Mouse (Mus musculus) CH12.LX (cell line): ENCODE results near the gene Gal3st3. TPM values are rescaled to one million over a fixed set of nuclear protein-coding genes. Genes with fewer than 3 reads are reported as not detected.

Experiments used
- DNase-seq: peaks from one replicate; pipeline ENCODE4 v3.0.0-alpha.2; 2013; ENCODE audit errors: extremely low read depth
- H3K27ac ChIP-seq: 2 replicates; pipeline ENCODE4 v1.5.1; 2012; ENCODE audit warnings: low read depth, mild to moderate bottlenecking, control low read depth, moderate library complexity; ENCODE audit not compliant: insufficient read depth
- H3K27me3 ChIP-seq: replicated peaks from 2 replicates; pipeline ENCODE3; 2012; ENCODE audit warnings: inconsistent platforms
- H3K36me3 ChIP-seq, 2 experiments: replicated peaks in 1 of 2; 2 replicates each; pipeline versions ENCODE3 to v1.6.1; 2012; ENCODE audit warnings: inconsistent platforms in 1 of 2, low read length in 1 of 2, mild to moderate bottlenecking in 1 of 2, mixed read lengths in 1 of 2, moderate library complexity in 1 of 2; ENCODE audit not compliant: control insufficient read depth in 1 of 2, insufficient read depth in 1 of 2
- H3K4me1 ChIP-seq, 2 experiments: 2 replicates each; pipeline ENCODE4 v1.6.1; 2012; ENCODE audit warnings: inconsistent platforms in 1 of 2, moderate library complexity in 1 of 2; ENCODE audit not compliant: insufficient read depth in 2 of 2, control insufficient read depth in 1 of 2
- H3K4me2 ChIP-seq: 2 replicates; pipeline ENCODE4 v1.6.1; 2012; ENCODE audit warnings: low read depth, mild to moderate bottlenecking, control low read depth; ENCODE audit not compliant: poor library complexity, insufficient read depth, severe bottlenecking
- H3K4me3 ChIP-seq, 3 experiments: fragments of 150-350 bp in 1 of 3; sonication (generic) in 1 of 3; replicated peaks in 1 of 3; 2 replicates each; pipeline versions ENCODE3 to v1.5.1; 2011 to 2012; ENCODE audit warnings: low read depth in 2 of 3, low read length in 2 of 3, mild to moderate bottlenecking in 2 of 3, moderate library complexity in 2 of 3, control low read depth in 1 of 3, improper control_type of control experiment in 1 of 3, inconsistent platforms in 1 of 3, mixed read lengths in 1 of 3; ENCODE audit not compliant: poor library complexity in 1 of 3
- H3K79me2 ChIP-seq: replicated peaks from 2 replicates; pipeline ENCODE4 v1.6.1; 2012; ENCODE audit warnings: mild to moderate bottlenecking, moderate library complexity; ENCODE audit not compliant: control insufficient read depth, poor library complexity, insufficient read depth, severe bottlenecking; ENCODE audit errors: extremely low read depth
- H3K9ac ChIP-seq: 2 replicates; pipeline ENCODE4 v1.6.1; 2012; ENCODE audit warnings: low read depth, mild to moderate bottlenecking, control low read depth, moderate library complexity; ENCODE audit not compliant: insufficient read depth
- H3K9me3 ChIP-seq: replicated peaks from 2 replicates; pipeline ENCODE3; 2012; ENCODE audit warnings: low read length, inconsistent platforms, mixed read lengths
- BHLHE40 ChIP-seq: IDR thresholded peaks from 2 replicates; pipeline ENCODE4 v1.6.1; 2011; ENCODE audit warnings: mild to moderate bottlenecking, low read depth, low read length, improper control_type of control experiment
- CHD1 ChIP-seq: IDR thresholded peaks from 2 replicates; pipeline ENCODE4 v1.6.1; 2012; ENCODE audit warnings: low read depth, low read length, improper control_type of control experiment, inconsistent platforms
- CTCF ChIP-seq, 2 experiments: IDR thresholded peaks in 1 of 2; conservative IDR thresholded peaks in 1 of 2; 2 replicates each; pipeline ENCODE4 v1.5.1; 2011 to 2012; ENCODE audit warnings: low read depth in 2 of 2, low read length in 2 of 2, improper control_type of control experiment in 1 of 2, inconsistent platforms in 1 of 2, mild to moderate bottlenecking in 1 of 2, moderate library complexity in 1 of 2
- ELF1 ChIP-seq: IDR thresholded peaks from 2 replicates; pipeline ENCODE4 v1.6.1; 2014; ENCODE audit warnings: low read depth, mild to moderate bottlenecking, inconsistent platforms, low read length, improper control_type of control experiment
- EP300 ChIP-seq: IDR thresholded peaks from 2 replicates; pipeline ENCODE4 v1.6.1; 2011; ENCODE audit warnings: low read length, improper control_type of control experiment
- ETS1 ChIP-seq: conservative IDR thresholded peaks from 2 replicates; pipeline ENCODE4 v1.6.1; 2012; ENCODE audit warnings: low read depth, mild to moderate bottlenecking, inconsistent platforms, low read length, improper control_type of control experiment, moderate library complexity
- JUND ChIP-seq: conservative IDR thresholded peaks from 2 replicates; pipeline ENCODE4 v1.6.1; 2011; ENCODE audit warnings: low read depth, low read length, improper control_type of control experiment
- KAT2A ChIP-seq: IDR thresholded peaks from 2 replicates; pipeline ENCODE4 v1.6.1; 2012; ENCODE audit warnings: low read length, improper control_type of control experiment, inconsistent platforms; ENCODE audit not compliant: insufficient replicate concordance
- MAX ChIP-seq: IDR thresholded peaks from 2 replicates; pipeline ENCODE4 v1.6.1; 2011; ENCODE audit warnings: low read length, improper control_type of control experiment
- MXI1 ChIP-seq: IDR thresholded peaks from 2 replicates; pipeline ENCODE4 v1.6.1; 2011; ENCODE audit warnings: mild to moderate bottlenecking, low read depth, low read length, improper control_type of control experiment
- NELFE ChIP-seq: IDR thresholded peaks from 2 replicates; pipeline ENCODE4 v1.6.1; 2011; ENCODE audit warnings: low read depth, low read length, improper control_type of control experiment
- NRF1 ChIP-seq: IDR thresholded peaks from 2 replicates; pipeline ENCODE4 v1.6.1; 2014; ENCODE audit warnings: low read depth, mild to moderate bottlenecking, inconsistent platforms, low read length, improper control_type of control experiment, moderate library complexity
- POLR2A ChIP-seq: IDR thresholded peaks from 2 replicates; pipeline ENCODE4 v1.6.1; 2011; ENCODE audit warnings: low read depth, mild to moderate bottlenecking, improper control_type of control experiment, low read length
- RAD21 ChIP-seq: IDR thresholded peaks from 2 replicates; pipeline ENCODE4 v1.6.1; 2011; ENCODE audit warnings: low read depth, mild to moderate bottlenecking, low read length, improper control_type of control experiment, moderate library complexity
- RCOR1 ChIP-seq: conservative IDR thresholded peaks from 2 replicates; pipeline ENCODE4 v1.6.1; 2012; ENCODE audit warnings: low read depth, mild to moderate bottlenecking, inconsistent platforms, low read length, improper control_type of control experiment
- SIN3A ChIP-seq: IDR thresholded peaks from 2 replicates; pipeline ENCODE4 v1.6.1; 2012; ENCODE audit warnings: low read length, improper control_type of control experiment, inconsistent platforms
- SMC3 ChIP-seq: IDR thresholded peaks from 2 replicates; pipeline ENCODE4 v1.6.1; 2011; ENCODE audit warnings: low read depth, low read length, improper control_type of control experiment
- TCF12 ChIP-seq: IDR thresholded peaks from 2 replicates; pipeline ENCODE4 v1.6.1; 2014; ENCODE audit warnings: low read depth, mild to moderate bottlenecking, inconsistent platforms, low read length, improper control_type of control experiment
- USF1 ChIP-seq: IDR thresholded peaks from 2 replicates; pipeline ENCODE4 v1.6.1; 2014; ENCODE audit warnings: low read depth, mild to moderate bottlenecking, inconsistent platforms, low read length, improper control_type of control experiment
- ZC3H11A ChIP-seq: IDR thresholded peaks from 2 replicates; pipeline ENCODE4 v1.6.1; 2012; ENCODE audit warnings: low read depth, mild to moderate bottlenecking, inconsistent platforms, low read length, improper control_type of control experiment
- ZKSCAN1 ChIP-seq: IDR thresholded peaks from 2 replicates; pipeline ENCODE4 v1.6.1; 2012; ENCODE audit warnings: low read depth, inconsistent platforms, low read length, improper control_type of control experiment, borderline replicate concordance
- ZMIZ1 ChIP-seq: IDR thresholded peaks from 2 replicates; pipeline ENCODE4 v1.6.1; 2012; ENCODE audit warnings: low read depth, mild to moderate bottlenecking, inconsistent platforms, low read length, improper control_type of control experiment
- dilution Hi-C: fragments of 300-500 bp; cut with MboI; formaldehyde crosslinking; loops from 2 replicates; pipeline ENCODE4 v1.14.3; 2020; ENCODE audit warnings: low sequenced_read_pairs; ENCODE audit not compliant: extremely low pct_unique_long_range_greater_than_20kb, extremely low pct_ligation_motif_present
- in situ Hi-C: fragments of 300-500 bp; cut with MboI; formaldehyde crosslinking; loops from 3 replicates; pipeline ENCODE4 v1.14.3; 2019; ENCODE audit warnings: low sequenced_read_pairs, low pct_ligation_motif_present, low pct_unique_long_range_greater_than_20kb, mixed read lengths
- polyA plus RNA-seq: library from polyadenylated mRNA; unstranded; fragments of >175 nt; gene quantifications from 2 replicates; pipeline ENCODE4 v1.2.1, GENCODE M21; 2012; ENCODE audit warnings: low read depth; ENCODE audit not compliant: insufficient read length
- total RNA-seq, 2 experiments: library from RNA; depleted of rRNA; stranded (reverse); fragments of 300-350 nt in 1 of 2; fragments of >200 nt in 1 of 2; gene quantifications; 2 replicates each; pipeline ENCODE4 v1.2.3; 2012 to 2014

Gal3st3 gene
- total and polyA plus RNA-seq, 3 experiments, result not detected

DNA sequence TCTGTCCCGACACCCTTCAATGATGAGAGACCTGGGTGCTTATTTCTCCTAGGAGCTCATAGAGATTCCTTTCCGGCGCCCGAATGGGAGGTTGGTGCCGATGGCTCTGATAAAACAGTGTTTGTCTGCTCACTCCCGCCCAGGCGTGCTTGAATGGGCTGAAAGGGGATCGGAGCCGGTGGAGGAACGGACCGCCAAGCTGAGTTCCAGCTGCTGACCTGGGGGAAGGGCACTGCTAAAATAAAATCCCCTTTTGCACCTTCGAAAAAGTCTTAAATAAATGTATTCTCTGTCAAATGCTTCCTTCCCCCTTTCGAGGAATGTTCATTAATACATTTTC lies 2.4 kb upstream of the Gal3st3 start:
- peak overlapping the region; percentile 29; the same call in 1 of the 2 replicates for H3K27ac ChIP-seq
- in situ Hi-C loops, result no loop called here
- H3K36me3 ChIP-seq, result peaks cover 22 to 31% of the 10 kb centered on the region in 2 experiments
- TF ChIP-seq ETS1, result no peak
- TF ChIP-seq MXI1, result 0 out of 2 replicates have a peak, but pooled peaks have one; percentile 28
- TF ChIP-seq RCOR1, result 0 out of 2 replicates have a peak, but pooled peaks have one; percentile 1
- 0 out of 4 replicates have a peak, but pooled peaks of 1 of the 2 experiments have one; percentile 2 for TF ChIP-seq CTCF (conservative IDR thresholded peaks at IDR 0.05 in 1 of 2, IDR thresholded peaks at IDR 0.05 in 1 of 2; ENCODE audit: low read depth in 2 of 2, low read length in 2 of 2)
- peaks cover 2% of the 10 kb centered on the region for H3K27me3 ChIP-seq
- peak overlapping the region; percentile 61 to 72 (median 63) for H3K4me3 ChIP-seq
- no peak for DNase-seq
- dilution Hi-C loops, result no loop called here
- peaks cover 30% of the 10 kb centered on the region for H3K79me2 ChIP-seq
- H3K4me1 ChIP-seq, result peaks cover 3 to 34% of the 10 kb centered on the region in 2 experiments
- H3K9ac ChIP-seq, result peak overlapping the region; percentile 91
- H3K4me2 ChIP-seq, result peak overlapping the region; percentile 65; the same call in 1 of the 2 replicates
- no peaks in the 10 kb centered on the region for H3K9me3 ChIP-seq

DNA sequence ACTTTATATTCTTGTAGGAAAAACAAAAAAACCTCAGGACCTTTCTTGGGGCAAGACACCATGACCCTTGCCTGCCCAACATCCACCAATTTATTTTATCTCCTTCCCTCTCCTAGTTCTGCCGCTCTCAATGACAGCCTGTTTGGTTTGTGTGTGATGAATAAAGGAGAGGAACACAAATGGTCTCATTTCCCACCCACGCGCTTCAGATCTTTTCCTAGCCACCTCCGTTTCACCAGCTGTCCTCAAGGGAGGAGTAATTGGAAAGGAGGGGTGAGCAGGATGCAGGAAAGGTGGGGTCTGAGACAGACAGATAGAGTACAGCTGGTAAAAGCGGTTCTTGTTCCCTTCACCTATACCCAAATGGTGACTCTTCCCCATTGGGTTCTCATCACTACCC lies 1.5 kb upstream of the Gal3st3 start:
- no peak for TF ChIP-seq ELF1
- TF ChIP-seq ZKSCAN1, result no peak
- TF ChIP-seq SIN3A, result no peak
- TF ChIP-seq NELFE, result no peak
- TF ChIP-seq SMC3, result no peak
- no peak for TF ChIP-seq CHD1
- no peak for TF ChIP-seq POLR2A
- no peak for TF ChIP-seq ZC3H11A
- no peak for TF ChIP-seq JUND
- TF ChIP-seq, all 38 proteins: peak for 0
- Histone ChIP-seq H3K9me3 (no peaks in the 10 kb centered on the region), H3K4me2 (no peak overlapping the region; the same call in 1 of the 2 replicates), H3K79me2 (peaks cover 30% of the 10 kb centered on the region), H3K27me3 (peaks cover 2% of the 10 kb centered on the region), H3K36me3 (peaks cover 16 to 23% of the 10 kb centered on the region in 2 experiments), H3K4me3 (no peak overlapping the region), H3K27ac (no peak overlapping the region), H3K4me1 (peaks cover 3 to 34% of the 10 kb centered on the region in 2 experiments), H3K9ac (0 out of 2 replicates have a peak overlapping the region, but pooled peaks have one; percentile 91)
- no peak for DNase-seq
- in situ Hi-C loops (no loop called here), dilution Hi-C loops (no loop called here)

DNA sequence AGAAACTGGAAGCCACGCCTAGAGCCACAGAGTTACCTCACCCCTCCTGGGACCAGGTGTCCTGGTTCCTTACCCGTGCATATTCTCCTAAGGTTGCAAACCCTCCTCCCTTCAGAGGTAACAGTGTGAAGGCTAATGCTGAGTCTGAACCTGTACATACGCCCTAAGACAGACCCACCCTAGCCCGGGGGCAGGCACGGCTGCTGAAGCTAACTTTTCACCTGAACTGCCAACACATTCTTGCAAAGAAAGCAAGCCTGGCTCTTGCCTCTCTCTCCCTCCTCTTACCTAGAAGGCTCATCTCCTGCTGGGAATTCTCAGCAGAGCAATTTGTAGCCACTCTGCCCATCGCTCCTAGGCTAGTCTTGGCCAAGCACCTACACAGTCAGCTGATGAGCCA lies 2.5 kb downstream of the Gal3st3 start:
- no peak overlapping the region for H3K4me3 ChIP-seq
- H3K9me3 ChIP-seq, result no peaks in the 10 kb centered on the region
- TF ChIP-seq NRF1, result no peak
- TF ChIP-seq BHLHE40, result no peak
- no peak for TF ChIP-seq ELF1
- TF ChIP-seq MAX, result no peak
- no peak for TF ChIP-seq EP300
- no peak for TF ChIP-seq ETS1
- TF ChIP-seq NELFE, result no peak
- TF ChIP-seq SMC3, result no peak
- no peak for TF ChIP-seq JUND
- TF ChIP-seq USF1, result no peak
- TF ChIP-seq ZMIZ1, result no peak
- no peak for TF ChIP-seq TCF12
- TF ChIP-seq KAT2A, result no peak
- TF ChIP-seq POLR2A, result no peak
- no peak for TF ChIP-seq RAD21
- H3K4me1 ChIP-seq, result peaks cover 0 to 22% of the 10 kb centered on the region in 2 experiments; a peak in 2 of 4 replicates
- H3K27ac ChIP-seq, result no peak overlapping the region
- in situ Hi-C loops, result loop anchor here (5.0 kb wide), 1 partner anchor 37 kb away; the partner anchor contains the start of gene Catsper1
- DNase-seq, result no peak
- dilution Hi-C loops, result no loop called here
- H3K79me2 ChIP-seq, result no peaks in the 10 kb centered on the region
- no peaks in the 10 kb centered on the region for H3K36me3 ChIP-seq
- no peak overlapping the region for H3K9ac ChIP-seq
- H3K4me2 ChIP-seq, result no peak overlapping the region
- peaks cover 2% of the 10 kb centered on the region for H3K27me3 ChIP-seq
